Mouse (Mus musculus) lung, adult 2 months (tissue): Measurements from ENCODE around the gene Hoxd9. TPM values are rescaled to one million over a fixed set of nuclear protein-coding genes. Genes with fewer than 3 reads are reported as not detected.

Experiments used
- DNase-seq: peaks from one replicate; pipeline ENCODE4 v3.0.0; 2022
- H3K4me1 ChIP-seq: fragments of 200-500 bp; 2 replicates; pipeline ENCODE4 v1.6.1; 2011; ENCODE audit warnings: low read length; ENCODE audit not compliant: control insufficient read depth, insufficient read depth
- H3K4me3 ChIP-seq: fragments of 200-500 bp; replicated peaks from 2 replicates; pipeline ENCODE3; 2011; ENCODE audit warnings: low read depth, mild to moderate bottlenecking, control low read depth, low read length; ENCODE audit errors: extremely low read depth
- CTCF ChIP-seq: fragments of 200-500 bp; IDR thresholded peaks from 2 replicates; pipeline ENCODE4 v1.5.1; 2011; ENCODE audit warnings: mild to moderate bottlenecking, low read length, control low read depth; ENCODE audit not compliant: insufficient read depth
- POLR2A ChIP-seq: fragments of 200-500 bp; IDR thresholded peaks from 2 replicates; pipeline ENCODE4 v1.6.1; 2011; ENCODE audit warnings: low read depth, mild to moderate bottlenecking, control low read depth, low read length, borderline replicate concordance; ENCODE audit errors: extremely low read depth
- WGBS: fragments of 180-500 bp; shearing (Covaris S2); methylation state at CpG from one replicate; pipeline ENCODE4 v1.1.7; 2018; 5-methylcytosine and 5-hydroxymethylcytosine counted together
- polyA plus RNA-seq: library from polyadenylated mRNA; depleted of rRNA; stranded (reverse); fragments of >200 nt; gene quantifications from 2 replicates; pipeline ENCODE4 v1.2.3, GENCODE M21; 2012

Gene Hoxd9
- polyA plus RNA-seq, 1 experiment = 0.75 TPM

DNA sequence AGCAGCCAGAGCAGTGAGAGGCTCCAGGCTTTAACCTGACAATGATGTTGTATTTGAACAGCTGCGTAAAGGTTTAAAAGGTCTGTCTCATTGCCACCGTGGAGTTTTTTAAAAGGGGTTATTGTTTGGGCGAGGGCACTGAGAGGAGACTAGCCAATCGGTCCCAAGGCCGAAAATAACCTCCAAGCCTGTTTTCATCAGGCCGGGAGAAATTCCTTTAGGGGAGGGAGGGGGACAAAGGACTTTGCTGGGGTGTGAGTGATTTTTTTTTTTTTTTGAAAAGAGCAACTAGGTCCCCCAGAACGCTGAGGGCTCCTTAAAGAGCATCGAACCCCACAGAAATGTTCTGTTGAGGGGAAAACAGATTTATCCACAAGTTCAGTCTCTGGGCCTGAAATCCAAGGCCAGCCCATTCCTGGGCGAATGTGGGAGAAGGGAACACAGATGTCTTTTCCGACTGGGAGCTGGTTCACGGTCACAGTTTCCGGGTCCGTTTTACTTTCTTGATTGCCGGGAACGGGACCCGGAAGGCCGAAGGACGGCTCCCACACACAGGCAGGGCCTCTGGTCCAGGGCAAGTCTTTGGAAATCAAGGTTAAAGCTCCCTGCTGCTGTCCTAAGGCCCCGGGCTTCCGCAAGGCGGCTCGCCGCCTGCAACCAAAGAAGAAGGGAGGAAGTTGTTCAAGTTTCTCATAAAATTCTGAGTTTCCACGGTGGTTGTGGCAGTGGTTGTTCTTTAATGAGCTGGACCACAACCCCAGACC lies 7.8 kb upstream of the Hoxd9 start:
- DNase-seq = no peak
- TF ChIP-seq CTCF (no peak), POLR2A (no peak)
- WGBS = 5% methylated on average over 24 of the region's 24 CpGs
- Histone ChIP-seq H3K4me1 (no peaks in the 10 kb centered on the region), H3K4me3 (no peak overlapping the region)

GRCm38 (mm10) chr2:74690338-74690716 lies 7.2 kb upstream of the Hoxd9 start:
- Histone ChIP-seq H3K4me3 (no peak overlapping the region), H3K4me1 (no peaks in the 10 kb centered on the region)
- DNase-seq = no peak
- 14% methylated on average over 8 of the region's 8 CpGs for WGBS
- TF ChIP-seq POLR2A (no peak), CTCF (no peak)

DNA sequence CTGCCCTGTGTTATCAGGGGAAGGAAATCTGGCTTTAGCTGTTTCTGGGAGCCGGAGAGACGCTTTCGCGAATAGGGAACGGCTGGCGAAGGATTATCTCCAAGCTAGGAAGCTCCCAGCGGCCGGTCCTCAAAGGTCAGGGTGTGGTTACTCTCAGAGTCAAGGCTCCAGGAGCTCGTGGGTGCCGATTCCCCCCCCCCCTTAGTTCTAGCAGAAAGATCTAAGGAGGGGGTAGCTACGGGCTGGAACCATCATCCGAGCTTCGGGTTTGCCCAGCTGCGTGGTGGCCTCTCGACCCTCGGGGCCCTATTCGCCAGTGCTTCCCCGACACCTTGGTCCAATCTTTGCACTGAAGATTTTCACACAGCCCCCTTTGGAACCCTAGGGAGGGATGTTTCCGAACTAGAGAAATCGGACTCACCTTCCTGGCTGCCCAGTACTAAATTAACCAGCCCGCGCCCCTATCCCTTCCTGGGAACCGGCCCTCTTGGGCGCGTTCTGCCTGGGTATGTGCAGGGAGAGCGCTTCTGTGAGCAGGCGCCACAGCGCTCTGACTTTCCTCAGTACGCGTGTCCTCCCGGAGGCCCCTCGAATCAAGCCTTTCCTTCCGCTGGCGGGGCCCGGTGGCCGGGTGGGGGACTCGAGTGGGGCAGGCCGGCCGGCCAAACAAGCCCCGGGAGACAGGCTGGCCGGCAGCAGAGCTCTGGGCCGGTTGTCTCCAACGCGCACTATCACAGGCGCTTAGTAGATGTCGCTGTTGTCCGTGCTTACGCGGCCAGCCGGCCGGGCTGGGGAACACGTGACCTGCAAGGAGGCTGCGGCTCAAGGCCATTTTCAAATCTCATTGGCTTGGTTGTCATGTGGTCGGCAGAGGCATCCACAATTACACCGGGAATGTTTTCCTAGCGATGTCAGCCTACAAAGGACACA lies 6.2 kb upstream of the Hoxd9 start, which contains the start of gene Hoxd10:
Gene Hoxd10, plus strand, starts transcription at position 903 of the 930 bp plus-strand sequence.
- H3K4me1 ChIP-seq = no peaks in the 10 kb centered on the region
- TF ChIP-seq POLR2A (no peak), CTCF (no peak)
- no peak for DNase-seq
- 4% methylated on average over 56 of the region's 56 CpGs for WGBS
- no peak within 1 kb of the TSS for H3K4me3 ChIP-seq

DNA sequence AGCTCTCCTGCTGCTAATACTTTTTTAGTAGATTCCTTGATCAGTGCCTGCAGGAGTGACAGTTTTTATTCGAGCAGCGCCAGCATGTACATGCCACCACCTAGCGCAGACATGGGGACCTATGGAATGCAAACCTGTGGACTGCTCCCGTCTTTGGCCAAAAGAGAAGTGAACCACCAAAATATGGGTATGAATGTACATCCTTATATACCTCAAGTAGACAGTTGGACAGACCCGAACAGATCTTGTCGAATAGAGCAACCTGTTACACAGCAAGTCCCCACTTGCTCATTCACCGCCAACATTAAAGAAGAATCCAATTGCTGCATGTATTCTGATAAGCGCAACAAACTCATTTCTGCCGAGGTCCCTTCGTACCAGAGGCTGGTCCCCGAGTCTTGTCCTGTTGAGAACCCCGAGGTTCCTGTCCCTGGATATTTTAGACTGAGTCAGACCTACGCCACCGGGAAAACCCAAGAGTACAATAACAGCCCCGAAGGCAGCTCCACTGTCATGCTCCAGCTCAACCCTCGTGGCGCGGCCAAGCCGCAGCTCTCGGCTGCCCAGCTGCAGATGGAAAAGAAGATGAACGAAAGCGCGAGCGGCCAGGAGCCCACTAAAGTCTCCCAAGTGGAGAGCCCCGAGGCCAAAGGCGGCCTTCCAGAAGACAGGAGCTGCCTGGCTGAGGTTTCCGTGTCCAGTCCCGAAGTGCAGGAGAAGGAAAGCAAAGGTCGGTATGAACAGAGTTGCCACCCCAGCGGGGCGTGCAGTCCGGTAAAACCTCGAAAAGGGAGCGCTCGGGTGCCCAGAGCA lies 5.3 kb upstream of the Hoxd9 start:
- Histone ChIP-seq H3K4me3 (no peak overlapping the region), H3K4me1 (no peaks in the 10 kb centered on the region)
- TF ChIP-seq CTCF (no peak), POLR2A (no peak)
- no peak for DNase-seq
- WGBS = 5% methylated on average over 35 of the region's 35 CpGs

DNA sequence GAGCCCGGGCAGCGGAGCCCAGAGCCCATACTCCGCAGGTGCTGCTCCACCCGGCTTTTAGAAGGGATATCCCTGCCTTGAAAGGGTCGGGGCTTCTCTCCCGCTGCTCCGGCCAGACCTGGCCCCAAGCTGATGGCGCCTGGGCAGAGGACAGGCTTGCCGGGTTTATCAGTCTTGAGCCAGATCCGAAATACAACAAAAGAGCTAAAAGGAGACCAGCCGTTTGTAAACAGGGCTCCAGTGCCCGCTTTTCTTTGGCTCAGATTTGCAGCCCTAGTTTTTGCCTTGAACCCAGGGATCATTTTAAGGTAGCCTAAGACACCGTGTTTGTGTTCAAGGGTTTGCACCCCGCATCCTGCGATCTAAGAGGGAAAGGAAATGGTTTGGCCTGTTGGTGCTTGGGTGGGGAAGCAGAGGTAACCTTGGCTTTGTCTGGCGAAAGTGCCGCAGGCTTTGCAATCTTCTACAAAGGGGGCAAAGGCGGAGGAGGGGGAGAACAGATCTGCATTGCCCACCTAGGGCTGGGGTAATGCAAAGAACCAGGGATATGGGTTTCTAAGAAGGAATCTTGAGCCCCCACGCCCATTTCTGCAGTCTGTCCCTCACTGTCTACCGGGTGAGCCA lies 4.6 kb upstream of the Hoxd9 start:
- Histone ChIP-seq H3K4me1 (no peaks in the 10 kb centered on the region), H3K4me3 (no peak overlapping the region)
- WGBS = 3% methylated on average over 20 of the region's 20 CpGs
- no peak for DNase-seq
- no peak for TF ChIP-seq CTCF
- no peak for TF ChIP-seq POLR2A

GRCm38 (mm10) chr2:74693432-74693827 lies 4.1 kb upstream of the Hoxd9 start:
- DNase-seq = no peak
- Histone ChIP-seq H3K4me3 (no peak overlapping the region), H3K4me1 (peaks cover 4% of the 10 kb centered on the region; the same call in 1 of the 2 replicates)
- WGBS = 15% methylated on average over 4 of the region's 4 CpGs
- TF ChIP-seq CTCF (no peak), POLR2A (no peak)

- no peak overlapping the region for H3K4me3 ChIP-seq
- TF ChIP-seq POLR2A (no peak), CTCF (0 out of 2 replicates have a peak, but pooled peaks have one; percentile 13)
- 4% methylated on average over 16 of the region's 16 CpGs for WGBS
- DNase-seq = no peak
- H3K4me1 ChIP-seq = peaks cover 4% of the 10 kb centered on the region; the same call in 1 of the 2 replicates
Observed at GRCm38 (mm10) chr2:74694066-74694465, 3.5 kb upstream of the Hoxd9 start.

DNA sequence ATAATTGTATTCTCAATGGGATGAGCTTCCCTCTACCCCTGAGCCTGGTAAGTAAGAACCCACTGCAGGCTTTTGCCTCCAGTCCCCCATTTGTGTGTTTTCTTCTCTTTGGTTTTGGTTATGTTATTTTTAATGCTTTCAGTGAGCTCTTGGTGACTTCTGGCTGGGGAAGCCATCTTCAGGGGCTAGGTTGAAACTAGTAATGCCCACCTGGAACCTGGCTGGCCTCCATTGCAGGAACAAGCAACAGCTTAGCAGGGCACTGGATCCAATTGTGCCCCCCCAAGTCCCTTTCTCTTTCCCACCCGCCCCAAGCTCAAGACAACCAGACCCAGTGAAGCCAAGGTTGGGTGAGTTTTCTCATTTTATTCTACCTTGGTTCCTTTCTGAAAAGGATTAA lies 2.1 kb upstream of the Hoxd9 start:
- DNase-seq = no peak
- H3K4me1 ChIP-seq = peaks cover 4% of the 10 kb centered on the region; the same call in 1 of the 2 replicates
- WGBS = 8% methylated on average over 1 of the region's 1 CpGs
- H3K4me3 ChIP-seq = no peak overlapping the region
- TF ChIP-seq CTCF (no peak), POLR2A (no peak)
